Mouse (Mus musculus) pancreas, adult 10 weeks (tissue): Measurements from ENCODE around the gene Ugt1a10. TPM values are rescaled to one million over a fixed set of nuclear protein-coding genes. Genes with fewer than 3 reads are reported as not detected.

Source experiments
- polyA plus RNA-seq: library from polyadenylated mRNA; stranded (reverse); fragments of 350-450 nt; fragmentation: Illumina TruSeq; extraction: RNeasy Lipid Tissue Mini Kit (QIAGEN cat#74804); gene quantifications from one replicate; pipeline ENCODE4 v1.2.3, GENCODE M21; 2015; ENCODE audit warnings: low read depth, low replicate concordance; ENCODE audit not compliant: insufficient read depth

Ugt1a10 gene
- polyA plus RNA-seq, result not detected

GRCm38 (mm10) chr1:88055088-88055487 is at the start of gene Ugt1a10:
Ugt1a10 (plus strand) TSS chr1:88055388.

GRCm38 (mm10) chr1:88008211-88008697 is 46.9 kb upstream of the Ugt1a10 start, which contains the start of gene Usp40:
Usp40 (minus strand) TSS chr1:88008551.

GRCm38 (mm10) chr1:88070495-88070894 is 15.3 kb downstream of the Ugt1a10 start, which contains the start of gene Ugt1a9:
Ugt1a9 (plus strand) TSS chr1:88070800.

GRCm38 (mm10) chr1:88087513-88087912 is 32.3 kb downstream of the Ugt1a10 start, which contains the start of gene Ugt1a8:
Ugt1a8 (plus strand) TSS chr1:88087813.

GRCm38 (mm10) chr1:88094941-88095492 is 39.8 kb downstream of the Ugt1a10 start, which contains the start of gene Ugt1a7c:
Ugt1a7c (plus strand) TSS chr1:88095062.

GRCm38 (mm10) chr1:88103019-88103418 is 47.8 kb downstream of the Ugt1a10 start, which contains the start of gene Ugt1a6b:
Ugt1a6b (plus strand) TSS chr1:88103252.

GRCm38 (mm10) chr1:88134457-88135011 is 79.3 kb downstream of the Ugt1a10 start, which contains the start of gene Ugt1a6a:
Ugt1a6a (plus strand) TSS chr1:88134809.

GRCm38 (mm10) chr1:88165711-88166110 is 110.5 kb downstream of the Ugt1a10 start, which contains the start of gene Ugt1a5:
Ugt1a5 (plus strand) TSS chr1:88166012.

GRCm38 (mm10) chr1:88200456-88200855 is 145.3 kb downstream of the Ugt1a10 start, which contains the start of gene Ugt1a2:
Ugt1a2 (plus strand) TSS chr1:88200601.

GRCm38 (mm10) chr1:88205294-88205922 is 150.2 kb downstream of the Ugt1a10 start, which contains the start of gene Dnajb3:
Dnajb3 (minus strand) TSS chr1:88205782.

GRCm38 (mm10) chr1:88211812-88212211 is 156.6 kb downstream of the Ugt1a10 start, which contains the start of gene Ugt1a1:
Ugt1a1 (plus strand) TSS chr1:88211959.

GRCm38 (mm10) chr1:88226670-88227379 is 171.6 kb downstream of the Ugt1a10 start, which contains the start of gene Mroh2a:
Mroh2a (plus strand) TSS chr1:88226986.

Other genes starting within 250 kb of the Ugt1a10 start
- gene Dgkd, start 202.1 kb upstream of the Ugt1a10 start, polyA plus RNA-seq, result 11.7 TPM
- 5.2 TPM for gene Usp40, start 46.8 kb upstream of the Ugt1a10 start, polyA plus RNA-seq
- not detected for gene Ugt1a9, start 15.4 kb downstream of the Ugt1a10 start, polyA plus RNA-seq
- gene Ugt1a8, start 32.4 kb downstream of the Ugt1a10 start, polyA plus RNA-seq, result not detected
- 3.9 TPM for gene Ugt1a7c, start 39.7 kb downstream of the Ugt1a10 start, polyA plus RNA-seq
- gene Ugt1a6b, start 47.9 kb downstream of the Ugt1a10 start, polyA plus RNA-seq, result 0.89 TPM
- 5.5 TPM for gene Ugt1a6a, start 79.4 kb downstream of the Ugt1a10 start, polyA plus RNA-seq
- not detected for gene Ugt1a5, start 110.6 kb downstream of the Ugt1a10 start, polyA plus RNA-seq
- gene Ugt1a2, start 145.2 kb downstream of the Ugt1a10 start, polyA plus RNA-seq, result not detected
- not detected for gene Dnajb3, start 150.4 kb downstream of the Ugt1a10 start, polyA plus RNA-seq
- gene Ugt1a1, start 156.6 kb downstream of the Ugt1a10 start, polyA plus RNA-seq, result not detected
- 0.98 TPM for gene Mroh2a, start 171.6 kb downstream of the Ugt1a10 start, polyA plus RNA-seq
- gene Hjurp, start 222.2 kb downstream of the Ugt1a10 start, polyA plus RNA-seq, result 15.3 TPM
- not detected for gene Trpm8, start 222.3 kb downstream of the Ugt1a10 start, polyA plus RNA-seq